Comparison of ENCODE assay signal across 14 mouse cellular contexts in genomic region chr5:151274265-151274664, GRCm38 (mm10). TPM values are rescaled to one million over a fixed set of nuclear protein-coding genes. Genes with fewer than 3 reads are reported as not detected.
"Had no signal": no experiment of that assay in that cellular context is flagged by ENCODE, and none has a peak within 500 bp of the region (broad histone marks: within the 10 kb centered on the region; RNA-seq: fewer than 3 reads in every experiment).

No protein-coding gene starts in this region.

- DNase-seq: kidney, postnatal 10 days; kidney, postnatal 36 days; layer of hippocampus, postnatal 36 days; liver, embryonic 13.5 days; lung, adult 2 months; lung, postnatal 14 days; lung, postnatal 4 days; midbrain, embryonic 14.5 days; retina, postnatal 1 day; right cerebral cortex, postnatal 25 days; spleen, adult 18-20 months; thymus, postnatal 25 days had no signal

RNA-seq across cellular contexts. Expression of gene Stard13, which starts 40.6 kb away (rescaled TPM):
- total RNA-seq: megakaryocyte progenitor cell, adult 5-6 weeks; megakaryocyte-erythroid progenitor cell, adult 5-6 weeks had no signal
